Mouse (Mus musculus) G1E (cell line): ENCODE measurements around the gene Ank3.

Experiments
- CTCF ChIP-seq: IDR thresholded peaks from 2 replicates; pipeline ENCODE4 v1.5.1; 2012; ENCODE audit warnings: low read depth, low read length, inconsistent platforms, mixed read lengths
- GATA1 ChIP-seq: IDR thresholded peaks from 2 replicates; pipeline ENCODE4 v1.6.1; 2012; ENCODE audit warnings: borderline replicate concordance, low read length, inconsistent platforms, mixed read lengths
- POLR2AphosphoS5 ChIP-seq: IDR thresholded peaks from 2 replicates; pipeline ENCODE4 v1.6.1; 2012; ENCODE audit warnings: low read depth, low read length, inconsistent platforms; ENCODE audit not compliant: insufficient replicate concordance

DNA sequence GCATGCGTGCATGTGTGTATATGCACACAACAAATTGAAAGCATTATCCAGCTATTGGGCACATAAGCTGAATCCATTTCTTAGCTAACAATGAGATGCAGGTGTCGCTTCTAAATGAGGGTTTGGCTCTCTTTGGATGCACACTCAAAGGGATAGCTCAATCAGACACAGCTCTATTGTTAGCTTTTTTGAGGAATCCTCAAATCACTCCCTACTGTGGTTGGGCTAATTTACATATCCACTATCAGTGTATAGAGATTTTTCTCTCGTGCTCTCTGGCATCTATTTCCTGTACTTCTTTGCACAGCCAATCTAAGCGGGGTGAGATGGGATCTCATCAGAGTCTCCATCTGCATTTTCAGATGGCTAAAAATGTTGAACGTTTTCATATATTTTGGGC is 93.4 kb downstream of the Ank3 start:
- TF ChIP-seq POLR2AphosphoS5 (no peak), CTCF (no peak), GATA1 (no peak)
